Mouse (Mus musculus) urinary bladder, postnatal 4 days (tissue): Measurements from ENCODE around the gene Sprtn.

ENCODE experiments used
- DNase-seq, 2 experiments: peaks; one replicate each; pipeline ENCODE4 v3.0.0; 2021 to 2022; ENCODE audit warnings: low spot score in 2 of 2

The Sprtn gene

DNA sequence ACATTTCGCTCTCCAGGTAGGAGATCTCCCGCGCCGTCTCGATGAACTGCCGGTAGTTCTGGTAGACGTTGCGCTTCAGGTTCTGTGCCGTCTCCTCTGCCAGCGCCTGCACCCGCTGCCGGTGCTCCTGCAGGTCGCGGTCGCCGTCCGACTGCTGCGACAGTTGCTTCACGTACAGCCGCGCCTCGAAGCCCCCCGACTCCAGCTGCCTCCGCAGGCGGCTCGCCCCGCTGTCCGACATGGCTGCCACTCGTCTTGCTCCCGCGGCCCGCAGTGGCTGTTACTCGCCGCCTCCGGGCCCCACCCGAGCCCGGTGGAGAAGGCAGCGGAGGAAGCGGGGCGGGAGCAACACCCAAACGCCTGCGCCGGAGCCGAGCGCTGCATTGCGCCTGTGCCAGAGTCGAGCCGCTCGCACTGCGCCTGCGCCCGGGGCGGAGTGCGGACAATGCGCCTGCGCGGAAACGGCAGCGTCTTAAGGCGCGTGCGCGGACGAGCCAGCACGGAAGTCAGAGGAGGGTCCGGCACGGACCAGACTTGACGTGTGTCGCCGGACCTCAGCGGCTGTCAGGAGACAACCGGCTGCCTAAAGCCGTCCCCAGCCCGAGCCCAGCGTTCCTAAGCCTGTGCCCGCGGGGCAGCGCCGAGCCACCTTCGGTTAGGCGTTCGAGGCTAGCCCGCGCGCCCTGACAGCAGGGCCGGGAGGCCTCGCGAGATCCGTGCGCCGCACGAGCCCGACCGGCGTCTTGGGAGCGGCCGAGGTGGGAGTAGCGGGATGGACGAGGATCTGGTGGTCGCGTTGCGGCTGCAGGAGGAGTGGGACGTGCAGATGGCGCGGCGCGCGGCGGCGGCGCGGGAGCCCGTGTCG, at the start of gene Sprtn, which contains the start of gene Exoc8:
TSS of gene Sprtn (plus strand) at position 501 of the 865 bp plus-strand sequence.
TSS of gene Exoc8 (minus strand) at position 320 of the 865 bp plus-strand sequence.
- DNase-seq: peak; percentile 96 to 97

DNA sequence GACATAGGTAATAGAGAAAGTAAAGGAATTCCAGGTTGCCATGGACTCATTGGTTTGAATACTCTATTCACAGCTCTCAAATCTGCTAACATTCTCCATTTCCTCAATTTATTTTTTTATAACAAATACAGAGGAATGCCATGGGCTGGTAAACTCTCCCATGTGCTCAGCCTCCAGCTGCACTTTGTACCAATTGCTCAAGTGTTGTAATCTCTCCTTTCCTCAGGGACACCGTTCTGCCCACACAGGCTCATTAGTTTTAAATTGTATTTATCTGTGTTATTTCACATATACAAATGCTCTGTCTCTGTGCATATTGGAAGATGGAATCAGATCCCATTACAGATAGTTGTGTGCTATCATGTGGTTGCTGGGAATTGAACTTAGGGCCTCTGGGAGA, 44.2 kb upstream of the Sprtn start:
- no peak for DNase-seq

DNA sequence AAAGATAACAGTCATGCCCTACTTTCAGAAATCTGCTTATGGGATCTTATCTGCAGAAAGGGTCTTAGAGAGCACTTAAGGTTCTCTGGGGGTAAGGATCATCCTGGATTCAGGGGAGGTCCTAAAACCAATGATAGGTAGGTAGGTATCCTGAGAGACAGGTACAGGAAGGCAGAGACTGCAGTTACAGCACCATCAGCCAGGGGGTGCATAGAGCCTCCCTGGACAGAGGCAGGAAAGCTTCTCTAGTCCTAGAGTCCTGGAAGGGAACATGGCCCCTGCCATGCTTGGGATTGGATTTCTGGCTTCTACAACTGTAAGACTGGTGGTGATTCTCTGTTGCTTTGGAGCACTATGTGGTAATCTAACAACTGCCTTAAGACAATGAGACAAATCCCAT, 38.2 kb upstream of the Sprtn start:
- no peak for DNase-seq

DNA sequence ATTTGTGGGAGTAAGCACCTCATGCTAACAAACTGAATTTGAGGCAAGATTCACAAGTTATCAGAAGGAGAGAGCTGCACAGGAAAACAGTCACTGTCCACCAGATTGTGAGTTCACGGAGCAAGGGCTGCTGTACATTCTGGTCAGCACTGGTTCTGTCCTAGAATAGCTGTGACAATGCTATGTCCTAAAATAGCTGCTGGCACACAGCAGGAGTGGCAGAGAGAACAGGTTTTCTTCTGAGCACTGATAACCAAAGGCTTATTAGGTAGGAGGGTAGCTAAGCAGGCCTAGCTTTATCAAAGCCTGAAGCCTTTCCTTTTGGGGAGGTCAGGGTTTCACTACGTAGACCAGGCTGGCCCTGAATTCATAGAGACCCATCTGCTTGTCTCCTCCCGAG, 37.5 kb upstream of the Sprtn start:
- no peak for DNase-seq

DNA sequence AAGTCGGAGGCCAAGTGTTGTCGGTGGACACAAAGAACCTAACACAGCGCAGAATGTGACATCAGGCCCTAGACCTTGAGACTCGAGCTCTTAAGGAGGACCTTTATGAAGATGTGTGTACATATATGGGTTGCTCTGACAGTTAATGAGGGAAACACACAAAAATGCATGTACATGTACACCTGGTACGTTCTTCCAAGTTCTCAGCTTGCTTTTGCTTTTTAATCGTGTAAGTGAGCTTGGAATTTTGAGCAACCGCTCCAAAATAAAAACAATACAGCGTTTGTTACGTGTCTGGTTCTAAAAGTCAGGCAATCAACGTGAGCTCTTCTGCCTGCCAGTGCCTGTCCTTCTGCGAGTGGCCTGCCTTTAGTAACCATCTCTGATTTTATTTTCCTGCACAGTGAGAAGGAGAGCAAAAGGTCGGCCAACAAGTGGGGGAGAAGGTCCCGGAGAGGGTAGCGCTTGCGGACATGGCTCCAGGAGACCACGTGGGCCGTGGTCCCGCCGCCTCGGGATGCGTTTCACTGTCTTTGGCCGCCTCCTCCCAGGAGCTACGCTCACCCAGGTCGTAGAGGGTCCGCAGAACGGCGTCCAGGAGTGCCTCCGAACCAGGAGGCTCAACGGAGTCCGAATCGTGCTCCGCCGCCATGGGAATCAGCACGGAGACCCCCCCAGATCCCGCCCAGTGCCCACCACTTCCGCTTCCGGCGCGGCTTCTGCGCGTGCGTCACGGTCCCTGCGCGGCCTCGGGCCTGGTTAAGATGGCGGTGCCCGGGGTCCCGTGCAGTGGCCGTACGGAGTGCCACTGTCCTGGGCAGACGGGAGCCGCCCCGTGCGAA, 35.1 kb upstream of the Sprtn start, which contains the start of the genes Gnpat and 2810004N23Rik:
TSS of gene Gnpat (plus strand) at position 713 of the 842 bp plus-strand sequence.
TSS of gene 2810004N23Rik (minus strand) at position 800 of the 842 bp plus-strand sequence.
- DNase-seq: peak; percentile 91 to 94

DNA sequence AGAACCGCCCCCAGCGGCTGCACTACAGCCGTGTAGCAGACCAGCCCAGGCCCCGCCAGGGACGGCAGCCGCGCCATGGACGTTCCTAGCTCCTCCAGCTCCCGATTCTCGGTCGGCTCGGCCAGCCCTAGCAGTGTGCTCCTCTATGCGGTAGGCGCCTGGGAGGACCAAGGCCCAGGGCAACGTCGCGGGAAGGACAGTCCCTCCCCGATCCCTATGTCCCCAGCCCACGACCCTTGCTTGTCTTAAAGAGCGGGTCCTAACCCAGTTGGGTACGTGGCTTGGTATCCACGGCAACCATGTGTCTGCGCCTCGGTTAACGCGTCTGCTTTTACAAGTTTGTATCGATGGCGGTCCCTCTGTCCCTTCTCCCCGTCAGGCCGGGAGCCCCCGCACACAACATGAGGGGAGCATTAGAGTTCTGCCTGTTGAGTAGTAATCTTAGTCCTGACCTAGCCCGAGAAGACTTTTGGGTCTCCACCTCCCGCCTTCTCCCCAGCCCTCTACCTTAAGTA, 34.5 kb upstream of the Sprtn start:
- no peak for DNase-seq

DNA sequence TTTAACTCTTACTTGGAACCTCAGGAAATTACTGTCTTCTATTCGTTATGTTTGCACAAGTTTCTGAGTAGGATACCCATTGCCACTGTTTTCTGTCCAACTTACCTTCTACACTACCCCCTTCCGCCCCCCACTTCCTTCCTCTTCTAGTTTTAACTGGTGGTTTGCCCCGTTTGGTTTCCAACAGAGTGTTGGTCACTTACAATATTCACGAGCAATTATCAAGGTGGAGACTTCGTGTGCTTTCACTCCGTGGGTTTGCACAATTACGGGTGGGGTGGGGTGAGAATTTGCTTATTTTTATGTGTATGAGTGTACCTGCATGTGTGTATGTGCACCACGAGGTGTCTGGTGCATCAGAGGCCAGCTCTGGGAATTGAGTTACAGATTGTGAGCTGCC, 34.0 kb upstream of the Sprtn start:
- DNase-seq: no peak

DNA sequence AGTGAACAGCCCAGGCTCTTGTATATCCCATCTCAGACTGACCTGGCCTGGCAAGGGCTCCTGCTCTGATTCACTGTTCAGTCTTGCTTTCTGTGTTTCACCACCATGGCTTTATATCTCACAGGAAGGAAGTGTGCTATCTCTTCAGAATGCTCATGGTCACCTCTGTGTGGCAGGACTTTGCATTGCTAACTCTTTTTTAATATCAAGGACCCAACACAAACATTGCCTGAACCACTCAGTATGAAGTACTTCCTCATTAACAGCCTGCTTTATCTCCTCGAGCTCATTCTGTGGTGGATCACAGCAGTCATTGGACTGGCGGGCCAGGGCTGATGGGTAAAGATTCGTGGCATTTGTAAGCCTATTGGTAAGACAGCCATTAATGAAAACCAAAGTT, 31.0 kb upstream of the Sprtn start:
- no peak for DNase-seq

DNA sequence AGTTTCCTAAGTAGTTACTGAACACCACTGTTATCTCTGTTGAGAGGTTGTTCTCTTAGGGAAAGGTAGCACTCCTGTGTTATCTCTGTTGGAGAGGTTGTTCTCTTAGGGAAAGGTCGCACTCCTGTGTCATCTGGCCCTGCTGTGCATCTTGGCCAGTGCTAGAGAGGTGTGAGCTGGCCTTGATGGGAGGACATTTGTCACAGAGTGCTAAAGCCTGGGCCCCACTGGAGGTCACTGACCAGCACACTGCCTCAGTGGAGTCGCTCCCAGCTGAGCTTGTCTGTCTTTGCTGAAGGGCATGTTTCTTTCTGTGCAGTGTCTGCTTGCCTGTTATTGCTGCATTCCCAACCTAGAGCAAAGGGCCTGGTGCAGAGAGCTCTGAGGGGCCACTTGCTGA, 30.6 kb upstream of the Sprtn start:
- DNase-seq: no peak

DNA sequence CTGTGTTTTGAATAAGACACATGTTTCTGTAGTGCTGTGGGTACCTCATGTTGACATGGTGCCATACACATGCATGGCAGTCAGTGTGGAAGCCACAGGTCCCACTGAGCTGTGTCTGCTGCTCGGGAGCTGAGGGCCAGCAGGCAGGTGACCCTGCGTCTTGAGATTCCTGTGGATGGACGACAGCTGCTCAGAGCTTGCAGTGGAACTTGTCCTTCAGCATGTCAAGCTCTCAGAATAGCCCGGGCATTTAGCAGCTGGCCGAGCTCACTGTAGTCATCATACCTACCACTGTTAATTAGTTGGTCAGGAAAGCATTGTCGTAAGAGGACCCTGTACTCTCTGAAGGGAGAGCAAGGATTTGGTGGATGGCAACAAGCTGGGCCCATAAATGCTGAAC, 28.0 kb upstream of the Sprtn start:
- no peak for DNase-seq

DNA sequence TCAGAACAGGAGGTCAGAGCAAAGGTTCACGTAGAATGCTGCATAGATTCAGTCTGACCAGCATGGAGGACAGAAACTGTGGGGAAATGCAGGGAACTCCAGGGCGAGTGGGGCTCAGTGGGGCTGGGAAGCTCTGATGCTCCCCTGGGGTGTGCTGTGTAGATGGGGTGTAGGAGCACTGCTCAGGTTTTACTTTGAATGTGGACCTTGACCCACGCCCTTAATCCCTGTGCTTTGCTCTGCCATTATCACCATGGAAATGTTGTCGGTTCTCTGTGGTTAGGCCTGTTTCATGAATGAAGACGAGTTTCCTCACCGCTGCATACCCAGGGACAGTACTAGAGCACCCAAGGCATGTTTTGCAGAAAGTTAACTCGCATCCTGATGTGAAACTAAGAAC, 26.2 kb upstream of the Sprtn start:
- DNase-seq: no peak

DNA sequence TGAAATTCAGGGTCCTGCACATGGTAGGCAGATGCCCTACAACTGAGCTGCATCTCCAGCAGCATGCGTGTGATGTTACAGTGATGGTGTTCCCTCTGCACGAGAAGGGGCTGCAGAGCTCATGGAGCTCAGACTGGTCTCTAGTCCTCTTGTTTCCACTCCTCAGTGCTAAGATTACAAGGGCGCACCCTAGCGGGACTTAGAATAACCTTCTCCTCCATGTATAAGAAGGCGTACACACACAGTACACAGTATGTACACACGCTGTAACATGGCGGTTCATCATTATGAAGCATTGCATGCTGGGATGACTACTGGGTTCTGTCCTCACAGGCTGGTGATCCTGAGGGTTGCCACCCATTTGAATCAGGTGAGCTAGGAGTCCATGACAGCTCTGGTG, 25.6 kb upstream of the Sprtn start:
- DNase-seq: no peak

DNA sequence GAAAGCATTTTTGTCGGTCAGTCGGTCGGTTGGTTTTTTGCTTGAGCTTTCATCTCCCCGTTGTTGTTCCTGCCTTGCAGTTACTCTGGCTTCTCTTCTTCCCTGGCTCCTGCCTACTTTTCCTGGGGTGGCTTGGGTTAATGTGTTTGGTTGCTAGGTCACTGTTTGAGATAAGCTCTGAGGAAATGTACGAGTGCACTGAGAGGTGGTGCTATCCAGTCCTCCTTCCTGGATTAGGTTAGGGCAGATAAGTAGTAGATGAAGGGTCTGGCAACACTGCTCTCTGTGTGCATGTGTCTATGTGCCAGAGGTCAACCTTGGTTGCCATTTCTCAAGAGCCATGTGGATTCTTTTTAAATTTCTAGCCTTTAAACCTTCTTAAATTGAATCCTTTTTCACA, 25.0 kb upstream of the Sprtn start:
- no peak for DNase-seq

DNA sequence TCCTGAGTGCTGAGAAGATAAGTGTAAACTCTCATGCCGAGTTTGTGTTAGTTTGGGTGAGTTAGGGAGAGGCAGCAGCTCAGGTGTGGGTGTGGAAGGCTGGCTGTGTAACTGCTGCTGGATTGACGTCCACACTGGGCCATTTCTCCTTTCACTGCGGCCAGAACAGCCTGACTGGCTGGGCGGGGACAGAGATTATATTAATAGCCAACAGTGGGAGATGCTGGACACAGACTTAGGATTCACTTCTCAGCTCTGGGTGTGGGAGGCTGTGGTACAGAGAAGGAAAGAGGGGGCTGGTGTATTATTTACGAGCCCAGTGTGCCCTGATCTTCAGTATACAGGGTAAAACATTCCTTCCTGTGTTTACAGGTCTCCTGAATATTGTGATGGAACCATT, 19.5 kb upstream of the Sprtn start:
- no peak for DNase-seq

DNA sequence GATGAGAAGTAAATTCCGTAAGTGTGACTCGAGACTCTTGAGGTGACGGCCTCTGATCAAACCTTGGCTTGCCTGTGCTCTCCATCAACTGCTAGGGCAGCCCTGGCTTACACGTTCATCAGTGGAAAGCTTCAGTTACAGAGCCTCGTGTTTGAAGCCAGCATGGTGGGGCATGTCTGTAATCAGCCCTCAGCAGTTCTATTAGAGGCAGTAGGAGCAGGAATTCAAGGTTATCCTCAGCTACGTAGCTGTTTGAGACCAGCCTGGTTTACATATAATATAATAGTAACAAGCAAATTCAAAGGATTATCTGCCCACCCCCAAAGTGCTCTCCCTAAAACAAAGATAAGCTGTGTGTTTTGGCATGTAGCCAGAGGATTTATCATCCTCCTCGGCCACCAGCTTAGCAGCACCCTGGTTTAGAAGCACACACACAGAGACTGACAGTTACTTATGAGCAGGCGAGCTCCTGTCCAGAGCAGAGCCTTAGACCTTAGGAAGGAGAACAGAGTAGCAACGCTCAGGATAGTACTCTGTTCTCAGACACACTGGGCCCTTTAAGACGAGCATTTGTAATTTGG, 18.6 kb upstream of the Sprtn start:
- DNase-seq: no peak

DNA sequence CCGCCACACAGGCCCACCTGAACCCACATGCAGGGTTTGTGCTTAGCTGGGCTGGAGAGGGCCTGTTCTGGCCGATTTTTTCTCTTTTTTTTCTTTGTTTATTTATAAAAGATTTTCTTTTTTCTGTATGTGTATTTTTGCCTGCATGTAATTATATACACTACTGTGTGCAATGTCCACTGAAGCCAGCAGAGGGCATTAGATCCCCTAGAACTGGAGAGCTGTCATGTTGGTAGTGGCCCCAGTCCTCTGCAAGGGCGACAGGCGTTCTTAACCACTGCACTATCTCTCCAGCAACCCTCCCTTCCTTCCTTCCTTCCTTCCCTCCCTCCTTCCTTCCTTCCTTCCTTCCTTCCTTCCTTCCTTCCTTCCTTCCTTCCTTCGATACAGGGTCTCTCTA, 9.3 kb upstream of the Sprtn start:
- no peak for DNase-seq

DNA sequence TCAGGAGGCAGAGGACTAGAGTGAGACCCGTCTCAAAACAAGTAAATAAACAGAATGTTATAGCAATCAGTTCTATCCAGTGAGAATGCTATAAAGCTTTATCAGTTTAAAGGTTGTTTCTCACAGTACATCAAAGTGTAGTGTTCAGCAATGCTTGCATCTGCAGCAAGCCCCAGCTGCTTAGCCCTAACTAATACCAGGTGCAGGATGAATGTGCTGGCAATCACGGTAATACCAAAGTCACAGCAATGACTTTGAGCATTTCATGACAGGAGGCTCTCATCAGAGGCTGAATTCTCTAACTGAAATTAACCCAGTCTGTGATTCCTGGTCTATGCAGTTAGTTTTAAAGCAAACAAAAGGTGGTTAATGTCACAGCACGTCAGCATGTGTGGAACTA, 5.1 kb upstream of the Sprtn start:
- DNase-seq: no peak

DNA sequence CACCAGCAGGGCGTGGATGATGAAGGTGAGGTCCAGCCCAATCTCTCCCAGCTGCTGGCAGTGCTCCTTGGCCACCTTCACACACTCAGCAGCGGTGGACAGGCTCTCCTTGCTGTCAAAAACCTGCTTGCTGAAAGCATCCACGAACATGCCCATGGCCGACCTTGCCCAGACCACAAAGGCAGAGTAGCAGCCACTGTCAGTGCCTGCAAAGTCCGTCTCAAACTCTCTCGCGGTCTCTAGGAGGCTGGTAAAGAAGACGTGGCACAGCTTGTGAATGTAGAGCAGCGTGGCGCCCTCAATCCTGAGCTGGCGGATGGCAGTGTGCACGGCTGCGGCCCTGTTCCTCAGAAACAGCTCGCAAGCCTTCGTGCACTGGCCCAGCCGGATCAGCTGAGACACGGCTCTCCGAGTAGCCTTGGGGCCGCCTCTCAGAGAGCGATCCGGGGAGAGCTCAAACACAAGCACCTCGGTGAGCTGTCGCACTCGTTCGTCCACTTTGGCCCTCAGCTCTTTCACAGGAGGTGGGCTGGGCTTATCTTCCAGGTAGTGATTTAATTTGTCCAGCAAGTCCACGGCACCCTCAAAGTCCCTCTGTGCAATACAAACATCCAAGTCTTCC, 1.6 kb upstream of the Sprtn start:
- no peak for DNase-seq

DNA sequence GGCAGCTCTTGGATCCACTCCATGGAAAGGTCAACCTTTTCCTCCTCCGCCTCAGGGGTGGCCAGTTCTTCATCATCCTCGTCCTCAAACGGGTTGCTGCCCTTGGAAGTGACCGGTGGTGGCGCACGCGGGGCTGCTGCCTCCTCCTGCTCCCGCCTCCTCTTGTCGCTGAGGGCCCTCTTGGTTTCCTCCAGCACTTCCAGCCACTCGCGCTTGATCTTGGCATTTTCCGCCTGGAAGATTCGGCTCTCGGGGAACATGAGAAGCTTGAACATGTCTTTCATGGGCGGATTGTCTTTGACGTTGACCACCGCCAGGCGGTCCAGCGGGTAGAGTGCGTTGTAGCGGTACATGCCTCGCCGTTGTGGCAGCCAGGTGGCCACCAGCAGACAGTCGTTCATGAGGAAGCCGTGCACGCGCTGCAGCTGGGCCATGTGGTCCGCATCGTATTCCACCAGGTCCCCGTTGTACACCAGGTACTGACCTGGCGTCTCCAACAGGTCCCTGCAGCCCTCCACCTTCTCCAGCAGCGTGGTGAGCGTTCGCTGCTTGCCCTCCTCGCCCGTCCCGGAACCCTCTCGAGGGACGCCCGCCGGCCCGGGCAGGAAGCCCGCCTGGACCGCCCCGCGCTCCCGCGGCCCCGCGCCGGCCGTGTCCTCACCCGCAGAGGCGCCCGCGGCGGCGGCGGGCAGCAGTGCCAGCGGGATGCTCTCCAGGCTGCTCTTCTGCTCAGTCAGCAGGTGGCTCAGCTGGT, 877 bp upstream of the Sprtn start:
- peak; percentile 67 to 81 for DNase-seq

DNA sequence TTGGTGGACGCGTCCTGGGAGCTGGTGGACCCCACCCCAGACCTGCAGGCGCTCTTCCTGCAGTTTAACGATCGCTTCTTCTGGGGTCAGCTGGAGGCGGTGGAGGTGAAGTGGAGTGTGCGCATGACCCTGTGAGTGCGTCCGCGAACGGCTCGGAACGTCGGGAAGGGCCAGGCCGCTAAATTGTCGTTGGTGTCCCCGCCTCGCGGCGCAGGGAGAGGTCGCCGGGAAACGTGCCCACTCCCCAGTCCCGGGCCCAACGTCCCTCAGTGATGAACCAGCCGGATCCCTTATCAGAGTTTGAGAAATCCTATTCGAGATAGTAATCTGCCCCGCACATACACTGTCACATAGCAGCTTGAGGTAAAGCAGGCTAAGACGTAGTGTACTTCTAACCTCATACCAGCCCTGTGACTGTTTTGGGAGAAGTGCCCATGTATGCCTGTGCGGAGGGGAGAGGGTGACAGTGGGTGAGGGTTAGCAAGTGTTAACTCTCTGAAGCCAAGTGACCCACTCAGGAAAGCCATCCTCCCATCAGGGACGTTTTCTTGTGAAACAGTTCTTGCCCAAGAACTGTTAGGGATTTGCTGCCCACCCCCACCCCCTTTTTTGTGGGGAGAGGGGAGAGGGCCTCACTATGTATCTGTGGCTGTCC, 692 bp downstream of the Sprtn start:
- no peak for DNase-seq
